Mouse (Mus musculus) lung, postnatal 0 days (tissue): ENCODE results near the gene Aipl1. TPM values are rescaled to one million over a fixed set of nuclear protein-coding genes. Genes with fewer than 3 reads are reported as not detected.
"Not testable (repeated sequence)": the region's sequence is repeated elsewhere in the genome, so short reads cannot be mapped to it uniquely, and the experiment has no call there.

Experiments used
- ATAC-seq: fragments of 200-750 bp; cut with Nextera tagmentation; 2 replicates; pipeline ENCODE4 v1.8.0; 2017; ENCODE audit warnings: moderate library complexity
- DNase-seq: peaks from one replicate; pipeline ENCODE4 v3.0.0-alpha.2; 2016; ENCODE audit warnings: low spot score
- H3K27ac ChIP-seq: fragments of 300-500 bp; sonication (generic); 2 replicates; pipeline ENCODE4 v1.5.1; 2014; ENCODE audit warnings: antibody characterized with exemption, mild to moderate bottlenecking, low read length, mixed read lengths
- H3K27me3 ChIP-seq: fragments of 300-500 bp; sonication (generic); replicated peaks from 2 replicates; pipeline ENCODE4 v1.6.1; 2014; ENCODE audit warnings: low read length, mixed read lengths; ENCODE audit not compliant: insufficient read depth
- H3K36me3 ChIP-seq: fragments of 300-500 bp; sonication (generic); 2 replicates; pipeline ENCODE4 v1.6.1; 2014; ENCODE audit warnings: low read length, mixed read lengths; ENCODE audit not compliant: insufficient read depth
- H3K4me1 ChIP-seq: fragments of 300-500 bp; sonication (generic); 2 replicates; pipeline ENCODE4 v1.6.1; 2014; ENCODE audit warnings: antibody characterized with exemption, low read depth, low read length, mixed read lengths; ENCODE audit not compliant: insufficient read depth
- H3K4me2 ChIP-seq: fragments of 300-500 bp; sonication (generic); replicated peaks from 2 replicates; pipeline ENCODE4 v1.6.1; 2014; ENCODE audit warnings: low read depth, mild to moderate bottlenecking, low read length, moderate library complexity, mixed read lengths
- H3K4me3 ChIP-seq: fragments of 300-500 bp; sonication (generic); 2 replicates; pipeline ENCODE4 v1.5.1; 2014; ENCODE audit warnings: low read depth, low read length
- H3K9ac ChIP-seq: fragments of 300-500 bp; sonication (generic); replicated peaks from 2 replicates; pipeline ENCODE4 v1.6.1; 2014; ENCODE audit warnings: low read depth, mild to moderate bottlenecking
- H3K9me3 ChIP-seq: fragments of 300-500 bp; sonication (generic); 2 replicates; pipeline ENCODE4 v1.6.1; 2016; ENCODE audit warnings: low read length, mixed read lengths
- CTCF ChIP-seq: IDR thresholded peaks from 2 replicates; pipeline ENCODE4 v1.5.1; 2016; ENCODE audit warnings: antibody characterized with exemption, mild to moderate bottlenecking
- EP300 ChIP-seq: IDR thresholded peaks from 2 replicates; pipeline ENCODE4 v1.6.1; 2016; ENCODE audit warnings: antibody characterized with exemption, mild to moderate bottlenecking, control low read depth
- WGBS: fragments of 180-500 bp; shearing (Covaris S2); extraction: QIAGEN DNeasy Blood & Tissue Kit; methylation state at CpG from one replicate; pipeline ENCODE4 v1.1.7; 2014; 5-methylcytosine and 5-hydroxymethylcytosine counted together
- polyA plus RNA-seq: library from polyadenylated mRNA; unstranded; fragments of >200 nt; fragmentation: Nextera tagmentation; extraction: Ambion mirVana; gene quantifications from 2 replicates; pipeline ENCODE4 v1.2.1, GENCODE M21; 2015

Aipl1 gene
- polyA plus RNA-seq, 1 experiment from 2014 or later, result 0.30 TPM

GRCm38 (mm10) chr11:71996805-71997204 lies 40.5 kb downstream of the Aipl1 start:
- Histone ChIP-seq H3K9me3 (no peaks in the 10 kb centered on the region), H3K4me2 (peak overlapping the region; percentile 52), H3K27me3 (no peaks in the 10 kb centered on the region), H3K27ac (no peak overlapping the region), H3K9ac (no peak overlapping the region), H3K4me3 (no peak overlapping the region), H3K4me1 (peaks cover 4% of the 10 kb centered on the region; the same call in 1 of the 2 replicates), H3K36me3 (no peaks in the 10 kb centered on the region)
- ATAC-seq, result no peak
- 26% methylated on average over 11 of the region's 11 CpGs for WGBS
- no peak for DNase-seq
- no peak for TF ChIP-seq CTCF
- TF ChIP-seq EP300, result no peak

DNA sequence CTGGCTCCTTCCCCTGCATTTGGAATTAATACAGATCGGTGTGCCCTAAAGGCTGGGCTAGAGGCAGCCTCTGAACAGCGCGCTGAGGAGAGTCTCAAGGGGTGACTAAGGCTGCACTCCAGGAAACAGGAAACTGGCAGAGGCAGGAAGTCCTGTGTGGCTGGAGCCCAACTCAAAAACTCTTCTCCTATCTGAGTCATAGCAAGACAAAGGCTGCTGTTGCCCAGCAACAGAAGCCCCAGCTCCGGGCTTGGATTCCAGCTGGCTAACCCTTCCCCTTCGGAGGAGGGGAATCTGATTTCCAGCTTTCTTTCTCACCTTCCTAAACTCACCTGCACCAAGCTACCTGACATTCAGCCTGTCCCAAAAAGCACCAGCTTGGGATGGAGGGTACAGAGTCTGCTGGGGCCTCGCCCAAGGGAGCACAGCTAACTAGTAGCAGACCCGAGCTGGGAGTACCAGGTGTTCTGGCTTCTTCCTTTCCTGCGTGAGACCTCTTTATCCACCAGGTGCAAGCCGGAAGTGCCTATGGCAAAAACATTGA lies 41.3 kb downstream of the Aipl1 start:
- peak; percentile 95 for DNase-seq
- Histone ChIP-seq H3K27ac (peak overlapping the region; percentile 81), H3K36me3 (no peaks in the 10 kb centered on the region), H3K4me3 (peak overlapping the region; percentile 25), H3K4me2 (peak overlapping the region; percentile 52), H3K9ac (no peak overlapping the region), H3K4me1 (peaks cover 4% of the 10 kb centered on the region; the same call in 1 of the 2 replicates), H3K27me3 (no peaks in the 10 kb centered on the region), H3K9me3 (no peaks in the 10 kb centered on the region)
- TF ChIP-seq EP300, result peak; percentile 84
- TF ChIP-seq CTCF, result no peak
- ATAC-seq, result peak; percentile 100
- WGBS, result 11% methylated on average over 9 of the region's 9 CpGs

DNA sequence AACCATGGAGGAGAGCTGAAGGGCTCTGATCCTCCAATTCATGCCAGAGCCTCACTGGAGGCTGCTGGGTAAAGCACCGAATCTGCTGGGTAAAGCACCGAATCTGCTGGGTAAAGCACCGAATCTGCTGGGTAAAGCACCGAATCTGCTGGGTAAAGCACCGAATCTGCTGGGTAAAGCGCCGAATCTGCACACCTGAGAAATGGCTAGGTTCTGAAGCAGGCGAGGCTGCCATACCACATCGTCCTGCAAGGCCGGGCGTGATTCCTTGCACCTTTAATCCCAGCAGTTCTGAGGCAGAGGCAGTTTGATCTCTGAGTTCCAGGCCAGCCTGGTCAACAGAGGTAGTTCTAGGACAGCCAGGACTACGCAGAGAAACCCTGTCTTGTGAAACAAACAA lies 44.9 kb downstream of the Aipl1 start:
- Histone ChIP-seq H3K9me3 (no peaks in the 10 kb centered on the region), H3K4me3 (no peak overlapping the region), H3K27me3 (no peaks in the 10 kb centered on the region), H3K4me1 (peaks cover 4% of the 10 kb centered on the region; the same call in 1 of the 2 replicates), H3K9ac (no peak overlapping the region), H3K27ac (no peak overlapping the region), H3K4me2 (no peak overlapping the region), H3K36me3 (no peaks in the 10 kb centered on the region)
- DNase-seq (no peak), ATAC-seq (no peak)
- TF ChIP-seq EP300 (no peak), CTCF (no peak)
- WGBS, result 88% methylated on average over 12 of the region's 12 CpGs

- Histone ChIP-seq H3K4me1 (peaks cover 1% of the 10 kb centered on the region; the same call in 1 of the 2 replicates), H3K4me2 (no peak overlapping the region), H3K27ac (no peak overlapping the region), H3K4me3 (no peak overlapping the region), H3K9ac (no peak overlapping the region), H3K27me3 (no peaks in the 10 kb centered on the region), H3K9me3 (no peaks in the 10 kb centered on the region), H3K36me3 (no peaks in the 10 kb centered on the region)
- TF ChIP-seq EP300 (no peak), CTCF (peak; percentile 86)
- ATAC-seq (0 out of 2 replicates have a peak, but pooled peaks have one; percentile 23), DNase-seq (peak; percentile 87)
- WGBS, result 16% methylated on average over 5 of the region's 5 CpGs
Measured at GRCm38 (mm10) chr11:71991541-71991940, 45.8 kb downstream of the Aipl1 start.

DNA sequence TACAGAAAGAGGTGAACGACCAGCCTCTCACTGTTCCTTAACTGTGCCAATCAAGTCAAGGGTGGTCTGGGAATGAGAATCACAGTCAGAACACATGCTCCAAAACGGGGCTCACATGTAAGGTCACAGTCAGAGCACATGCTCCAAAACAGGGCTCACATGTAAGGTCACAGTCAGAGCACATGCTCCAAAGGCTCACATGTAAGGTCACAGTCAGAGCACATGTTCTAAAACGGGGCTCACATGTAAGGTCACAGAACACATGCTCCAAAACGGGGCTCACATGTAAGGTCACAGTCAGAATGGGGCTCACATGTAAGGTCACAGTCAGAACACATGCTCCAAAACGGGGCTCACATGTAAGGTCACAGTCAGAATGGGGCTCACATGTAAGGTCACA lies 47.9 kb downstream of the Aipl1 start:
- H3K36me3 ChIP-seq, H3K9me3 ChIP-seq, H3K27me3 ChIP-seq, DNase-seq, H3K4me2 ChIP-seq, H3K4me3 ChIP-seq, ATAC-seq, H3K27ac ChIP-seq, H3K9ac ChIP-seq, H3K4me1 ChIP-seq: not testable (repeated sequence)
- 59% methylated on average over 5 of the region's 5 CpGs for WGBS

DNA sequence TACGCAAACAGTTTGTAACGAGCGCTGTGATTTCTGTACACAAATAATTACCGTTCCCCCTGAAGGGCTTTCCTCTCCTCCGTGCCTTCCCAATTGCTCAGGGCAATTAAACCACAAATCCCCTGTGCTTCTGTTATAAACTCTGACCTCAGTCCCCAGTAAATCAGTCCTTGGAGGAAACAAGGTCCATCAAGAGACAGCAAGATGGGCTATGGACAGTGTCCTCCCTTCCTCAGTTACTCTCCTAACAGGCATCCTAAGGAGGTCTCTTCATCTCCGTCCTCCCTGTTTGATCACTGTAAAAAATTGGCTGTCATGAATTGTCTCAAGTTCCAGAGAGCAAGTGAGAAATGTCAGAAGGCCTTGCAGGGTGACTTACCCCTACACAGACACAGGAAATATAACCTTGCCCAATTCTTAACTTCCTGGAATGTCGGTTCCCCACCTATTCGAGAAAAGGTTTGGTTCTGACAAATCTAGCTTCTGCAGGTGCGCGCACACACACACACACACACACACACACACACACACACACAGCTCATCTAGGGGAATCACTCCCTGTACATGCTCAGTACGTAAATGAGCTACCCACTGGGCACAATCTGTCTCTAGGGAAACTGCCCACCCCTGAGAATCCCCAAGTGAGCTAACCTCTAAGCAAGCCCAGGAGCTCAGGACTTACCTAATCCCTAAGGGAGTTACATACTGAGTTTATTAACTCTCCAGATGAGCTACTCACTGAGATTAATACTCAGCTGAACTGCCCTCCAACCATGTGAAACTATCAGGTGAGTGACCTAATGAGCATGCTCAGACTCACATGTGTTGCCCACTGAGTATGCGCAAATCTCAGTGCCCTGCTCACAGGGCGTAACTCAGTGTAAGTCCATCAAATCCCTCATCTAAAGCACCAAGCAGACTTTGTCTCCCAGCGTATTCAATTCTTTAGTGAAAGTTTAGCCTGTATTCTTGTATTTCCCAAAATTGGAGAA lies 49.9 kb downstream of the Aipl1 start:
- H3K4me2 ChIP-seq, result no peak overlapping the region

More for the DNA sequence above, 49.9 kb downstream of the Aipl1 start:
- TF ChIP-seq EP300 (no peak), CTCF (no peak)
- H3K9me3 ChIP-seq, result no peaks in the 10 kb centered on the region
- no peaks in the 10 kb centered on the region for H3K4me1 ChIP-seq
- WGBS, result 72% methylated on average over 14 of the region's 14 CpGs
- no peak for ATAC-seq
- H3K4me3 ChIP-seq, result no peak overlapping the region
- H3K9ac ChIP-seq, result no peak overlapping the region
- no peaks in the 10 kb centered on the region for H3K36me3 ChIP-seq
- H3K27ac ChIP-seq, result no peak overlapping the region
- H3K27me3 ChIP-seq, result no peaks in the 10 kb centered on the region
- no peak for DNase-seq
